Mouse (Mus musculus): ENCODE results near the gene 2310007B03Rik. TPM values are rescaled to one million over a fixed set of nuclear protein-coding genes. Genes with fewer than 3 reads are reported as not detected.
A peak's percentile ranks its signal among the peaks of the same experiment; 100 is the strongest.

The 2310007B03Rik gene
- polyA plus RNA-seq, 1 experiment from 2014 or later = 0.57 TPM

GRCm38 (mm10) chr1:93142871-93143270 is 17.9 kb downstream of the 2310007B03Rik start:
- Histone ChIP-seq H3K4me3 (ENCODE audit: low read depth, low read length) (no peak overlapping the region), H3K9ac (ENCODE audit: low read length) (no peak overlapping the region), H3K9me3 (ENCODE audit: control insufficient read depth, low read length) (no peaks in the 10 kb centered on the region), H3K27ac (ENCODE audit: low read depth, low read length) (no peak overlapping the region), H3K27me3 (ENCODE audit: control insufficient read depth, insufficient read depth, low read length) (no peaks in the 10 kb centered on the region), H3K4me2 (ENCODE audit: low read depth) (no peak overlapping the region), H3K4me1 (ENCODE audit: control insufficient read depth, insufficient read depth, low read length) (no peaks in the 10 kb centered on the region), H3K36me3 (ENCODE audit: control insufficient read depth, insufficient read depth, low read length) (no peaks in the 10 kb centered on the region)
- 91% methylated on average over 1 of the region's 1 CpGs for WGBS
- ATAC-seq (ENCODE audit: insufficient read depth, low FRiP score, low TSS enrichment) (no peak), DNase-seq (ENCODE audit: low spot score) (no peak)

- H3K4me2 ChIP-seq (ENCODE audit: low read depth) = no peak overlapping the region
- WGBS = 90% methylated on average over 7 of the region's 7 CpGs
- no peak overlapping the region for H3K4me3 ChIP-seq (ENCODE audit: low read depth, low read length)
- ATAC-seq (ENCODE audit: insufficient read depth, low FRiP score, low TSS enrichment) (no peak), DNase-seq (ENCODE audit: low spot score) (no peak)
- H3K4me1 ChIP-seq (ENCODE audit: control insufficient read depth, insufficient read depth, low read length) = no peaks in the 10 kb centered on the region; the same call in 1 of the 2 replicates
- no peak overlapping the region for H3K27ac ChIP-seq (ENCODE audit: low read depth, low read length)
- no peak overlapping the region for H3K9ac ChIP-seq (ENCODE audit: low read length)
- no peaks in the 10 kb centered on the region for H3K36me3 ChIP-seq (ENCODE audit: control insufficient read depth, insufficient read depth, low read length)
- no peaks in the 10 kb centered on the region for H3K9me3 ChIP-seq (ENCODE audit: control insufficient read depth, low read length)
- no peaks in the 10 kb centered on the region for H3K27me3 ChIP-seq (ENCODE audit: control insufficient read depth, insufficient read depth, low read length)
Measured at GRCm38 (mm10) chr1:93139713-93140112, 21.0 kb downstream of the 2310007B03Rik start.

DNA sequence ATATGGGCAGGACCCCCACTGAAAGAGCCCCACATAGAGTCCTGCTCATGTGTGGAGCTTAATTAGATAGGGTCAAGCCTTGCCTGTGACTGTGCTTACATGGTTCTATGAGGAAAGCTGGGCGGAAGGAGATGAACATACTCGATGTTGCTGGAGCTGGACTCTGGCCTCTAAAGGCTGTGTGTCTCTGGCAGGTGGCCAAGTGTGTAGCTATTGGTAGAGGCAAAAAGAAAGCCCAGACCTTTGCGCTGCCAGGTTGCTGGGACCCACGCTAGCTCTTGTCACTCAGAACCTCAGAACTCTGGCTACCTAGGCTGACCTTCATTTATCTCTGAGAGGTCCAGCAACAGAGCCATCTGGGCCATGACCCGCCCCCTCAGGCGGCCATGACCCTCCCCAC is 22.2 kb downstream of the 2310007B03Rik start:
- no peak overlapping the region for H3K4me3 ChIP-seq (ENCODE audit: low read depth, low read length)
- no peak overlapping the region for H3K9ac ChIP-seq (ENCODE audit: low read length)
- ATAC-seq (ENCODE audit: insufficient read depth, low FRiP score, low TSS enrichment) (no peak), DNase-seq (ENCODE audit: low spot score) (no peak)
- H3K9me3 ChIP-seq (ENCODE audit: control insufficient read depth, low read length) = no peaks in the 10 kb centered on the region
- no peaks in the 10 kb centered on the region for H3K27me3 ChIP-seq (ENCODE audit: control insufficient read depth, insufficient read depth, low read length)
- WGBS = 94% methylated on average over 6 of the region's 6 CpGs
- no peak overlapping the region for H3K4me2 ChIP-seq (ENCODE audit: low read depth)
- no peak overlapping the region for H3K27ac ChIP-seq (ENCODE audit: low read depth, low read length)
- H3K36me3 ChIP-seq (ENCODE audit: control insufficient read depth, insufficient read depth, low read length) = no peaks in the 10 kb centered on the region
- no peaks in the 10 kb centered on the region; the same call in 1 of the 2 replicates for H3K4me1 ChIP-seq (ENCODE audit: control insufficient read depth, insufficient read depth, low read length)

DNA sequence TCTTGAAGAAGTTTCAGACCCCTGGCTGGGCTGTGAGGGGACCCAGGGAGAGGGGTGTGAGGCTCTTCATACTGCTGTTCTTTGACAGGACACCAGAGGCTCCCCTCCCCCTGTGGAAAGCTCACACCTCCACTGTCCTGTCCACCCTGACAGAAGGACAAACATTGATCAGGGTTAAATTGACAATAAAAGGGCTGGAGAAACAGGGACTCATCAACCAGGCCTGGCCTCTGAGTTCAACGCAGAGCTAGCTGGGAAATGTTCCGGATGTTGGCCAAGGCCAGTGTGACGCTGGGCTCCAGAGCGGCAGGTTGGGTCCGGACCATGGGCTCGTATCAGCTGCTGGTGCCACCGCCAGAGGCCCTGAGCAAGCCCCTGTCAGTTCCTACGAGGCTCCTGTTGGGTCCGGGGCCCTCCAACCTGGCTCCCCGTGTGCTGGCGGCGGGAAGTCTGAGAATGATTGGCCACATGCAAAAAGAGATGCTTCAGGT is 25.7 kb downstream of the 2310007B03Rik start, which contains the start of gene Agxt:
Agxt (plus strand) TSS at position 205 of the 491 bp plus-strand sequence.
- no peak for ATAC-seq (ENCODE audit: insufficient read depth, low FRiP score, low TSS enrichment)
- 86% methylated on average over 12 of the region's 12 CpGs for WGBS

DNA sequence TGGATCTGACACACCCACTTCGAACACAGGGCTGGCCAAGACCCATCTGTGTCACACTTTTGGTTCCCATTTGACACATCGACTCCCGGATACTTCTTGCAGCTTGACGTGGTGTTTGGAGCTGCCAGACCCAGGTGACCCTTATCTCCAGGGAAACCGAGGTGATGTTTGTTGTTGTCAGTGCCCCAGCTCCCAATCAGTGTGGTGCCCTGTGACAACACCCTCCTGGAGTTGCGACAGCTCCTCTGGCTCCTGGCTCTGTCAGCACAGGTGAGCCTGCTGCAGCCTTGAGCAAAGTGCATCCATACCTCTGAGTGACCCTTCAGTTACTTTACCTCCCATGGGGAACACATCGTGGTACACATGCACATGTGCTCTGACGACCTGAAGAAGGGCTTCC is 28.1 kb downstream of the 2310007B03Rik start:
- no peaks in the 10 kb centered on the region for H3K36me3 ChIP-seq (ENCODE audit: control insufficient read depth, insufficient read depth, low read length)
- no peak for DNase-seq (ENCODE audit: low spot score)
- H3K4me3 ChIP-seq (ENCODE audit: low read depth, low read length) = no peak overlapping the region
- H3K4me1 ChIP-seq (ENCODE audit: control insufficient read depth, insufficient read depth, low read length) = no peaks in the 10 kb centered on the region; the same call in 1 of the 2 replicates
- H3K27ac ChIP-seq (ENCODE audit: low read depth, low read length) = no peak overlapping the region
- H3K9ac ChIP-seq (ENCODE audit: low read length) = no peak overlapping the region
- H3K9me3 ChIP-seq (ENCODE audit: control insufficient read depth, low read length) = no peaks in the 10 kb centered on the region
- WGBS = 65% methylated on average over 8 of the region's 8 CpGs
- no peak for ATAC-seq (ENCODE audit: insufficient read depth, low FRiP score, low TSS enrichment)
- H3K27me3 ChIP-seq (ENCODE audit: control insufficient read depth, insufficient read depth, low read length) = no peaks in the 10 kb centered on the region
- no peak overlapping the region for H3K4me2 ChIP-seq (ENCODE audit: low read depth)

More for the DNA sequence above, 25.7 kb downstream of the 2310007B03Rik start, which contains the start of gene Agxt:
- Histone ChIP-seq H3K4me3 (ENCODE audit: low read depth, low read length) (no peak within 1 kb of the TSS), H3K36me3 (ENCODE audit: control insufficient read depth, insufficient read depth, low read length) (no peaks in the 10 kb centered on the region), H3K27ac (ENCODE audit: low read depth, low read length) (no peak within 1 kb of the TSS), H3K4me1 (ENCODE audit: control insufficient read depth, insufficient read depth, low read length) (no peaks in the 10 kb centered on the region; the same call in 1 of the 2 replicates), H3K4me2 (ENCODE audit: low read depth) (no peak within 1 kb of the TSS), H3K9ac (ENCODE audit: low read length) (no peak within 1 kb of the TSS), H3K27me3 (ENCODE audit: control insufficient read depth, insufficient read depth, low read length) (no peaks in the 10 kb centered on the region), H3K9me3 (ENCODE audit: control insufficient read depth, low read length) (no peaks in the 10 kb centered on the region)
- no peak for DNase-seq (ENCODE audit: low spot score)

GRCm38 (mm10) chr1:93130242-93130983 is 30.3 kb downstream of the 2310007B03Rik start:
- no peak overlapping the region for H3K9ac ChIP-seq (ENCODE audit: low read length)
- WGBS = 73% methylated on average over 10 of the region's 10 CpGs
- H3K4me1 ChIP-seq (ENCODE audit: control insufficient read depth, insufficient read depth, low read length) = no peaks in the 10 kb centered on the region
- no peak overlapping the region for H3K4me2 ChIP-seq (ENCODE audit: low read depth)
- DNase-seq (ENCODE audit: low spot score) (no peak), ATAC-seq (ENCODE audit: insufficient read depth, low FRiP score, low TSS enrichment) (no peak)
- no peaks in the 10 kb centered on the region for H3K27me3 ChIP-seq (ENCODE audit: control insufficient read depth, insufficient read depth, low read length)
- H3K4me3 ChIP-seq (ENCODE audit: low read depth, low read length) = no peak overlapping the region
- no peak overlapping the region for H3K27ac ChIP-seq (ENCODE audit: low read depth, low read length)
- no peaks in the 10 kb centered on the region for H3K9me3 ChIP-seq (ENCODE audit: control insufficient read depth, low read length)
- no peaks in the 10 kb centered on the region for H3K36me3 ChIP-seq (ENCODE audit: control insufficient read depth, insufficient read depth, low read length)

DNA sequence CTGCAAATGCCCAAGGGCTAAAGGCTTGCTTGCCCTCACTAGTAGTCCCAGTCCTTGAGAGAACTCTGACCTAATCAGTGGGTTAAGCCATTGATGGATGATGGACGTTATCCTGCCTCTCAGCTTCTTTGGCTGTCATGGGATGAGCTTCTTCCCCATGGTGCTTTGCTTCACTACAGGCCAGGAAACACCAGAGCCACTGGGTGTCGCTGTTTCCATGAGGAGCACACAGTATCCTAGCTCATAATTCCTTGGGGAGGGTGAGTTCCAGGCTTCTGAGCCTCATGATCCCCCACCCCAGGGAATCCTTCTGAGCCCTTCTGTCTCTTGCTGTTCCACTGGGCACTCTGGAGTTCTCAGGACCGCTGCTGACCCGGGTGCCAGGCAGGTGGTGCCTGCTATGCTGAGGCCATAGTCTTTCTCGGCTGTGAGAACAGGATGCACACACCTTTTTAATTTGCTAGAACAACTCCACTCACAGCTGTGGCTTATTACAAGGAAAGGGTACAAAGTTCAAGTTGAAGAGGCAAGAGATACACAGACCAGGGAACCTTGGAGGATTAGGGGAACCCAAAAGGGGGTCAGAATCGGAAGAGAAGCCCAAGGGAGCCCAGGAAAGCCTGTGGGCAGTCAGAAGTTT is 31.9 kb downstream of the 2310007B03Rik start:
- Histone ChIP-seq H3K4me1 (ENCODE audit: control insufficient read depth, insufficient read depth, low read length) (no peaks in the 10 kb centered on the region), H3K4me2 (ENCODE audit: low read depth) (no peak overlapping the region), H3K36me3 (ENCODE audit: control insufficient read depth, insufficient read depth, low read length) (no peaks in the 10 kb centered on the region), H3K27me3 (ENCODE audit: control insufficient read depth, insufficient read depth, low read length) (no peaks in the 10 kb centered on the region), H3K9ac (ENCODE audit: low read length) (no peak overlapping the region), H3K27ac (ENCODE audit: low read depth, low read length) (no peak overlapping the region), H3K4me3 (ENCODE audit: low read depth, low read length) (no peak overlapping the region), H3K9me3 (ENCODE audit: control insufficient read depth, low read length) (no peaks in the 10 kb centered on the region)
- 35% methylated on average over 6 of the region's 6 CpGs for WGBS
- peak; percentile 66 for DNase-seq (ENCODE audit: low spot score)
- no peak for ATAC-seq (ENCODE audit: insufficient read depth, low FRiP score, low TSS enrichment)

DNA sequence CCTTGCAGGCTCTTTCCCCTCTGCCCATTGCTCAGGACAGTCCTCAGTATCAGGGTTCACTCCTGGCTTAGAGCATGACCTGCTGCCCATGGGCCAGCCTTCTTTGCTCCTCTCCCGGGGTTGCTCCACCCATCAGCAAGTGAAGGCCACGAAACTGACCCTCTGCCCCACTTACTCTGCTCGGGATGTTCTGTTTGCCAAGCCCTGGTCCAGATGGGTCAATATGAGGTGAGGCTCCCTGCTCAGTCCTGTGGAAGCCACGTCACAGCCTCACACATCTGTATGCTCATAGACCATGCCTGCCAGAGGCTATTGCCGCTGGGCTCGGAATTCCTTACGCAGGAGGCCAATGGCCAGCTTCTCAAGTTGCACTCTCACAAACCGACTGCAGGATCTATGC is 32.5 kb downstream of the 2310007B03Rik start:
- Histone ChIP-seq H3K4me3 (ENCODE audit: low read depth, low read length) (no peak overlapping the region), H3K27ac (ENCODE audit: low read depth, low read length) (no peak overlapping the region), H3K27me3 (ENCODE audit: control insufficient read depth, insufficient read depth, low read length) (no peaks in the 10 kb centered on the region), H3K4me2 (ENCODE audit: low read depth) (no peak overlapping the region), H3K36me3 (ENCODE audit: control insufficient read depth, insufficient read depth, low read length) (no peaks in the 10 kb centered on the region), H3K4me1 (ENCODE audit: control insufficient read depth, insufficient read depth, low read length) (no peaks in the 10 kb centered on the region), H3K9ac (ENCODE audit: low read length) (no peak overlapping the region), H3K9me3 (ENCODE audit: control insufficient read depth, low read length) (no peaks in the 10 kb centered on the region)
- no peak for DNase-seq (ENCODE audit: low spot score)
- ATAC-seq (ENCODE audit: insufficient read depth, low FRiP score, low TSS enrichment) = no peak
- WGBS = 87% methylated on average over 8 of the region's 8 CpGs

Measured in neural tube, embryonic 11.5 days (tissue).